Mouse (Mus musculus) c-Kit-positive CD71-negative TER-119-negative erythroid progenitor cells, embryonic 14.5 days (primary cell): ENCODE results near the gene Prss36.

Experiments used
- DNase-seq: peaks from one replicate; pipeline ENCODE4 v3.0.0-alpha.2; 2013; ENCODE audit warnings: low read depth

Gene Prss36

GRCm38 (mm10) chr7:127935028-127935722 is 11.3 kb downstream of the Prss36 start:
- DNase-seq, result peak; percentile 92

- no peak for DNase-seq
Observed at GRCm38 (mm10) chr7:127934075-127934474, 12.4 kb downstream of the Prss36 start.

- no peak for DNase-seq
Observed at GRCm38 (mm10) chr7:127932273-127933031, 14.1 kb downstream of the Prss36 start.

GRCm38 (mm10) chr7:127931351-127932135 is 15.0 kb downstream of the Prss36 start:
- no peak for DNase-seq

- no peak for DNase-seq
Observed at GRCm38 (mm10) chr7:127930636-127931035, 15.9 kb downstream of the Prss36 start.

- no peak for DNase-seq
Observed at GRCm38 (mm10) chr7:127929923-127930322, 16.6 kb downstream of the Prss36 start, which contains the start of gene Prss8. Gene Prss8 (minus strand): TSS chr7:127930104.

GRCm38 (mm10) chr7:127928596-127928995 is 17.9 kb downstream of the Prss36 start:
- DNase-seq, result no peak

- DNase-seq, result no peak
Observed at GRCm38 (mm10) chr7:127927726-127928125, 18.8 kb downstream of the Prss36 start.

- DNase-seq, result no peak
Observed at GRCm38 (mm10) chr7:127926846-127927245, 19.7 kb downstream of the Prss36 start.

GRCm38 (mm10) chr7:127926066-127926465 is 20.5 kb downstream of the Prss36 start:
- no peak for DNase-seq

GRCm38 (mm10) chr7:127925252-127925651 is 21.3 kb downstream of the Prss36 start:
- no peak for DNase-seq

GRCm38 (mm10) chr7:127923714-127924113 is 22.8 kb downstream of the Prss36 start:
- no peak for DNase-seq

- no peak for DNase-seq
Observed at GRCm38 (mm10) chr7:127922451-127923275, 23.9 kb downstream of the Prss36 start.

GRCm38 (mm10) chr7:127921516-127921915 is 25.0 kb downstream of the Prss36 start:
- DNase-seq, result no peak

- no peak for DNase-seq
Observed at GRCm38 (mm10) chr7:127919290-127919689, 27.2 kb downstream of the Prss36 start.

GRCm38 (mm10) chr7:127918203-127918602 is 28.3 kb downstream of the Prss36 start:
- DNase-seq, result no peak

GRCm38 (mm10) chr7:127915293-127915692 is 31.2 kb downstream of the Prss36 start:
- DNase-seq, result no peak

GRCm38 (mm10) chr7:127912938-127913337 is 33.6 kb downstream of the Prss36 start:
- no peak for DNase-seq

- DNase-seq, result peak; percentile 92
Observed at GRCm38 (mm10) chr7:127912190-127912871, 34.2 kb downstream of the Prss36 start, which contains the start of gene Kat8. Gene Kat8 (plus strand): TSS chr7:127912516.

- DNase-seq, result no peak
Observed at GRCm38 (mm10) chr7:127908656-127909055, 37.9 kb downstream of the Prss36 start.

- no peak for DNase-seq
Observed at GRCm38 (mm10) chr7:127907939-127908338, 38.6 kb downstream of the Prss36 start.
